Mouse (Mus musculus) thymus, adult 2 months (tissue): ENCODE results near the gene Tmem136.

Experiments
- CTCF ChIP-seq: fragments of 200-500 bp; IDR thresholded peaks from 2 replicates; pipeline ENCODE4 v1.5.1; 2012; ENCODE audit warnings: mild to moderate bottlenecking, control low read depth, low read length, moderate library complexity, borderline replicate concordance; ENCODE audit not compliant: control insufficient read depth, poor library complexity, insufficient read depth; ENCODE audit errors: extremely low read depth
- POLR2A ChIP-seq: fragments of 200-500 bp; IDR thresholded peaks from 2 replicates; pipeline ENCODE4 v1.6.1; 2012; ENCODE audit warnings: mild to moderate bottlenecking, low read length, control low read depth, moderate library complexity; ENCODE audit not compliant: control insufficient read depth, poor library complexity, insufficient read depth; ENCODE audit errors: extremely low read depth

DNA sequence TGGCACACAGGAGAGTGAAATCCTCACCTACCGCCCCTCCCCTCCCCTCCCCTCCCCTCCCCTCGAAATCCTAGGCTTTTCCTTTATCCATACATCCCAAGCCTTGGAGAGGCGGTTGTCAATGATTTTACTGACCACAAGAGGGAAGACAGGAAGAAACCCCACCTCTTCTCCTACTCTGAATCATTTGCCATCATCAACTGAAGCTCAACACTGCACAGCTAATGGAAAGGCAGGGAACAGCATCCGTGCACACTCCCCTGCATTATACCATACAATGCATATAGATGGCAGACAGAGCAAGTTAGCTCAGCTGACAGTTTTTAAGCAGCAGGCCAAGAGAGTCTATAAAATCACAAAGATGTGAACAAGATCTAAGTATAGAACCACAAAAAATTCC lies 45.2 kb downstream of the Tmem136 start:
- TF ChIP-seq POLR2A (no peak), CTCF (no peak)
